Mouse (Mus musculus) mouse embryonic stem cell (cell line): ENCODE data around the gene Tspan9.

Source experiments
- in situ Hi-C, 2 experiments: fragments of 300-500 bp; cut with MboI; formaldehyde crosslinking; loops; 1 replicate in 1 of 2; 3 replicates in 1 of 2; pipeline ENCODE4 v1.14.3; 2019 to 2020; ENCODE audit warnings: low sequenced_read_pairs in 2 of 2, low pct_unique_long_range_greater_than_20kb in 1 of 2, mixed read lengths in 1 of 2; ENCODE audit not compliant: unreplicated experiment in 1 of 2

The Tspan9 gene

DNA sequence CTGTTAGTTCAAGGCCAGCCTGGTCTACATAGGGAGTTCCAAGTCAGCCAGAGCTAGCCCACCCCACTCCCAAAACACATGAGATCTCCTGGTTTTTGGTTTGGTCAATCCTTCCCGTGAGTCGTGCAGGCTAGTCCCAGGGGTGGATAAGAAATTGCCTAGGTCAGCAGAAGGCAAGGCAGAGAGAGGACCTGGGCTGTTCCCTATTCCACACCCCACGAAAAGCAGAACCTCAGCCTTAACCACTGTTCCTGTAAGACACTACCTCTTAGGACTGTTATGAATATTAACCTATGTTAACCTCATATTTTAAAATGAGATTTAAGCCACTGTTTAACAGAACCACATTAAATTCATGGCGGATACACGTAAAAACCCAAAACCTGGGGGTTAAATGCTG is 8.4 kb downstream of the Tspan9 start:
- in situ Hi-C loops = no loop called here

DNA sequence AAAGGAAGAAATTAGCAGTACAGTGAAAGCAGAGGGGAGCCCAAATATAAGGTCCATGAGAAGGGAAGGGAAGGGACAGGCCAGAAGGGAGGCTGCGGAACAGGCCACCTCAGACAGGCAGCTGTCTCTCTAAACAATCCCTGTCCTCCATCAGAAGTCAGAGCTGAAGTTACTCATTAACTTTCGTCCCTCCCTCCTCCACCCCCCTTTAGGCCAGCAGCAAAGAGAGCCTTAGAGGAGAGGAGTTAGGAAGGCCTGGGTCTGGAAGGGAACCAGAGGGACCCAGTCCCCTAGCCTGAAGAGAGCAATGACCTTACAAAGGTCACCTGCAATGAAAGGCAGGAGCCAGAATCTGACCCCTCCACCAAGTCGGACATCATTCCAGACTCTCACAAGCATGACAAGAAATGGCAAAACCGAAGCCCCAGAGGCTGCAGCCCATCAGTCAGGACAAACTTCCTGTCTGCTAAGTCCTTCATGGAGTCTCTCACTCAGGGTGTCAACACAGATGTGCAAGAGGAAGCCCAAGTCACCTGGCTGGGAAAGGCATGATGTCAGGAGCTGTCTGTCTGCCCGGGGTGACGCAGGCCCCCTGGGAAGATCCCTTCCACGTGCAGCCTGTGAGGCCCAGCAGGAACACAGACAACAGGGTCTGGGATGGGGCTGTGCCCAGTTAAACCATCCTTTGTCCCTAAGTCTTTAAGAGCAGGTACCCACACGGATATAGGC is 9.0 kb downstream of the Tspan9 start:
- in situ Hi-C loops = no loop called here

DNA sequence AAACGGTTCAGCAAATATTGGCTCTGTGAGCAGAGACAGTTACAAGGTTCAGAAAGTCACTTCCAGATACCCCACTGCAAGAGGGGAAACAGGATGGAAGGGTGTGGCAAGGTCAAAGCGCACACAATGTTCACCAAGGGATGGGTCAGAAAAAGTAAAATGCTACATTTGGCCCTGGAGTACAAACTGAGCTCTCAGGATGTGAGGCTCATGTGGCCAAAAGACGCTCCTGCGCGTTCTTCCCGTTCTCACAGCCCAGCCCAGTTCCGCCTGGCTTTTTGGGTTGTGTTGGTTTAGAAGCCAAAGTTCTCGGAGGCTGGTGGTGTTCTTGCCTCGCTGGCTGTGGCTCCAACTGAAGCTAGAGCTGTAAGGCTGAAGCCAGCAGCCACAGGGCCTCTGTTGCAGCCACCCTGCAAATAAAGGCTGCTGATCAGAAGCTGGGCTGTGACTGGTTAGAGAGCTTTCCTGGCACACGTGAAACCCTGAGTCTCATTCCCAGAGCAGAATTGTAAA is 9.7 kb downstream of the Tspan9 start:
- in situ Hi-C loops = no loop called here

DNA sequence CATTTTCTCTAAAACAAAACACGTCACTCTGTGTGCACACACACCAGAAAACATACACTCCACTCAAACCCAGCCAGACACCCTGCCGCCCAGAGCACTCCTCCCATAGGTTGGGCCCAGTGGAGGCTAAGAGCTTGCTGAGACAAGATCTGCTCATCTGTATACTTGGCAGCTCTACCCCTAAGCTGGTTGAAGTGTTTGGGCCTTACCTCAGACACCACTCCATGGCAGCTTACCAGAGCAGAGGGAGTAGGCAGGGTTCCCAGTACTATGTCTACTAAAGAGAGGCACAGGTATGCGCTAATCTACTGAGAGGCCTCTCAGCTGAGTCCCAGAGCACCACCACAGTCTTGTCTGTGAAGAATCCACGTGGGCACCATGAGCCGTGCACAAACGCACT is 10.8 kb downstream of the Tspan9 start:
- in situ Hi-C loops = no loop called here

DNA sequence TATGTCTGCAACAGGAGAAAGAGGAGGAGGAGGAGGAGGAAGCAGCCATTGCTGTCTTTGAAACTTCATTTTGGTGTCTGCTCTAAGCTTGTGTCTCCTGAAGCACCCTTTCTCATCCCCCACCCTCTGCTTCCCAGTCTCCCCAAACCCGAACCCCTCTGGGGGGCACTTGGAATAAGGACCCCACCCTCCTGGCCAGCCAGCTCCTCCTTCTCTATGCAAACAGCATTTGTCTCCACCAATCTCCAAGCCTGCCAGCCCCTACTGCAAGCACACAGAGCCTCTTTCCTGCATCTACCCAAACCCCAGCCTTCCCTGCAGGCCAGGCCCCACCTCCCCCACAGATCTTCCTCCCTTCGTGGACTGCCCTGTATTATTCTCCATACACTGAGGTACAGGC is 12.0 kb downstream of the Tspan9 start:
- in situ Hi-C loops = no loop called here

DNA sequence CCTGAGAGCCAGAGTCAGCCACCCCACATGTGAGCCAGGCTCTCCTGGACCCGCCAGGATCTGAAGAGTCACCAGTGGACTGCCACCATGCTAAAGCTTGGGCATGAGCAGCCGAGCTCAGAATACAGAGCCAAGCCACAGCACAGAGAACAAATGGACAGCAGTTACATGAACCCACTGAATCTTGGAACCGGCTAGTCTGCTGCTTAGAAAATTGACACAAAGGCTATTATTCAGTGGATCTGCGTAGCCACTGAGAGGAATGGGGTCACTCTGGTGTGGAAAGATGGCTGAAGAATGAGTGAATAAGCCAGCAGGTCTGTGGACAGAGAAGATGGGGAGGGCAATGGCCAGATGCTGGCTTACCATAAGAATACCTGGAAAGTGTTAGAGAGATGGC is 12.7 kb downstream of the Tspan9 start:
- in situ Hi-C loops = no loop called here

DNA sequence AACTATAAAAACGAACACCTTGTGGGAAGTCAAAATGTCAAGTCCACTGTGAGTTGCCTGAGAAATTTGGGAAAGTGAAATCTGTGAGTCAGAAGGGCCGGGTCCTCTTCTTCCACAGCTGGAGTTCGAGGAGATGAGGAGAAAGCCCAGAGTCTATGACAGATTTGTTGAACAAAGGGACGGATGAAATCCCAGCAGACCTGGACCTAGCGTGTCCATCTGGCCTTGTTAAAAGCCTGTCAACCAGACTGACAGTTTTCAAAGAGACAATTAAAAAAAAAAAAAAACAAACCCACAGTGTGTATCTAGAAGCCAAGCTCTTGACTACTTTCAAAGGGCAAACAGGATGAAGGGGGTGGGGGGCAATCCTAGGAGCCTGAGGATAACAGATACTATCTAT is 14.0 kb downstream of the Tspan9 start:
- in situ Hi-C loops = no loop called here

DNA sequence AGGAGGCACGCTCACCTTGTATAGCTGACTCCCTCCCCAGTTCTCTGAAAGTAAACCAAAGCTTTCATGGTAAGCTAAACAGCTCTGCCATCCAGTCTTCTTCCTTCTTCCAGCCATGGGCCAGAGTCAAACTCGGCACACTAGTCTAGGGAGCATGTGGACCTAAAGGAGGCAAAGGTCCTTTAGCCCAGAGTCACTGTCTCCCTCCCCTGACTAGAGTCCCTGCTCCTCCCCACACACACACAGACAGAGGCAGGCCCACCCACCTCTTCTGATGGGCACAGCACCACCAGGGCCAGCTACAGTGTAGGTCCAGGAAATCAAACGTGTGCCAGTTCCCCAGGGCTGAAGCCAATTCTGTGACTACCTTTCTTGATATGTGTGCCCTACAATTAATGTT is 16.1 kb downstream of the Tspan9 start:
- in situ Hi-C loops = no loop called here

DNA sequence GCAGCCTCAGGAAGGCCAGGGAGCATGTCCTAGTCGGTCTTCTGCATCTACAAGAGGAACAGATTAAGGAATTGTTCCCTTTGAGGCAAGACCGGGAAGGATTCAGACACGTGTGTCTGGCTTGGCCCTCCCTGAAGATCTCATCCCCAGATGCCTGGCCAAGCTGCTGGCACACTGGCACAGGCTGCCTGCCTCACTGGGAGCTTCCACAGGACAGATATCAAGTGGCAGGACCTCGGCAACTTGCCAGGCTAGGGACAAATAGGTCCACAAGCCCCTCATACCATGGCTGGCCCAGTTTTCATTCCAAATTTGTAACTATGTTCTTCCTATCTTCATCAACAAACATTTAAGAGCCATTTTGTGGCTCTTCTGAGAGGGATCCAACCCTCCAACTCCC is 16.5 kb downstream of the Tspan9 start:
- in situ Hi-C loops = no loop called here

DNA sequence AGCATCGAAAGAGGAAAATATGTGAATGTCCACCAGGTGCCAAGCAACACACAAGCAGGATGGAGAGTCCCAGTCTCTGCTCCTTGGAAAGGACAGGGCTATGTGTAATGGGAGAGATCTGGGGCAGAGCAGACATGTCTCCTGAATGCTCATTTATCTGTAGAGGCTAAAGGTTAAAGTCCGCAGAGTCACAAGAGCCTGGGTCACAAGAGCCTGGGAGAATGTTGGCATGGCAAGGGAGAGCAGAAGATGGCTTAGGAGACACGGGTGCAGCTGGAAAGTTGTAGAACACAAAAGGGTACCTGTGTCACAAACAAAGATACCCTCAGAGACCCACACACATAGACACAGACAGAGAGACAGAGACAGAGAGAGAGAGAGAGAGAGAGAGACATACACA is 17.9 kb downstream of the Tspan9 start:
- in situ Hi-C loops = no loop called here

DNA sequence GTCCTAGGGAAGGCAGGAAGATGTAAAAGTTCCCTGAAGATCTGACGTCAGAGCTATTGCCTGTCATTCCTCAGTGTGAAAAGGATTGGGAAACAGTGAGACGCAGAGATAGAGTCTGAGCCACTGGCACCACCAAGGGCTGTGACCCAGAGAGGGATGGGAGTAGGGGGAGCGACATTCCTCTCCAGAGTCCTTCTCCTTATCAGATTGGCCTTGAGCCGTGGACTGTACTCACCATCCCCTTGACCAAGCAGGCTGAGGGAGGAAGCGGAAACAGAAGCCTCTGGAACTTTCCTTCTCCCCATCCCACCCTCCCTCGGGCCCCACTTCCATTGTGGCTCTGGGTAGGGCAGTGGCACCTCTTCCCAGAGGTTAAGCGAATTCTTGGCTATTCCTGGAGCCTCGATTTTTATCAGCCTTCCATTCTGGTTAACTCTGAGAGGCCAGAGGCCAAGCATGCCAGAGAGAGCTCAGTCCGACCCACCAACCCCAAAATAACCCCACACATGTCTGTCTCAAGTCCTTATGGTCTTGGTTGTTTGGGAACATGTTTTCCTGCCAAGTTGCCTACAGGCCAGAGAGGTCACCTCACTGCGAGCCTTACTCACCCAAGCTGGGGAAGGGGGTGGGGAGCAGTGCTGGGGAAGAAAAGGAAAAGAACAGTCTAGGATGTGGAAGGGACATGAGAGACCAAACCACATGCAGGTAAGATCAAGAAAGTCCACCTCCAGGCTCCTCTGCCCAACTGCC is 19.0 kb downstream of the Tspan9 start:
- in situ Hi-C loops = no loop called here

DNA sequence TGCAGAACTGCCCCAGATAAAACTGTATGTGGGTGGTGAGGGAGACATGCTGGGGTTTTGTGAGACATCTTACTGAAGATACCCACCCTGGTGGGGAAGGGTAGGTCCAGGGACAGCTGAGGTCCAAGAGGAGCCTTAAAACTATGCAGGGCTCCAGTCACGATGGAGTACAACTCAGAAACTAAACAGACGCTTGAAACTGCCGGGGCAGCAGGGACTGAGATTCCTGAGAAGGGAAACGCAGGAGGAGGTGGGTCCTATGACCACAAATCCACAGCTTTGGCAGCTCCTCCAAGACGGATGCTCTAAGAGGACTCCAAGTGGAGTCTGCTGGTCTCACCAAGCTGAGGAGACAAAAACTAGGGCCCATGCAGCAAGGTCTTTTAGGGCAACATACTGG is 21.3 kb downstream of the Tspan9 start:
- in situ Hi-C loops = no loop called here

DNA sequence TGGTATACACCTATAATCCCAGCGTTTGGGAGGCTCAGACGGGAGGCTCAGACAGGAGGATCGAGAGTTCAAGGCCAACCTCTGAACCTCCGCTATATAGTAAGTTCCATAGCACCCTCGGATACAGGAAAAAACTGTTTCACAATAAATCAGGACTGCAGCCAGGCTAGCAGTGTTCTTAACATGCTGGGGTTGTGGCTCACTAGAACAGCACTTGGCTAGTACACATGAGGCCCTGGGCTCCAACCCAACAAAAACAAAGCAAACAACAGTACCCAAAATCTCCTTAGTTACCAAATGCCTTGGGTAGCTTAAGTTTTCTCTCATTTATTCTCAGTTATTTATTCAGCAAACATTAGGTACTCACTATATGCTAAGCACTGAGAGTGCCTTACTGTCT is 21.7 kb downstream of the Tspan9 start:
- in situ Hi-C loops = no loop called here

DNA sequence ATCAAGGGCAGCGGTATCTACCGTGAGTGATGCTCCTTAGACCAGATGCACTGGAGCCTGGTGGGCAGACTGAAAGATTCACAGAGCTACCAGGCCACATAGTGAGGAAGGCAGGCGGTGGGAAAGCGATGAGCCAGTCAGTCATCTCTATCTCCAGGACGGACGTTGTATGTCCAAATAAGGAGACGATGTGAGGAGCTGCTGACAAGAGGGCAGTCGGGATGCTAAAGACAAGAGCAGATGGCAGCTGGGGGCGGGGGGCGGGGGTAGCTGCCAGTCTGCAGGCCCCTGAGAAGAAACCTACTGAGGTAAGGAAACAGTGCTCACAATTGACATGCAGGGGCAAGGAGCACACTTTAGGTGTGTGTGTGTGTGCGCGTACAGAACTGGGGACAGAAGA is 22.6 kb downstream of the Tspan9 start:
- in situ Hi-C loops = no loop called here

DNA sequence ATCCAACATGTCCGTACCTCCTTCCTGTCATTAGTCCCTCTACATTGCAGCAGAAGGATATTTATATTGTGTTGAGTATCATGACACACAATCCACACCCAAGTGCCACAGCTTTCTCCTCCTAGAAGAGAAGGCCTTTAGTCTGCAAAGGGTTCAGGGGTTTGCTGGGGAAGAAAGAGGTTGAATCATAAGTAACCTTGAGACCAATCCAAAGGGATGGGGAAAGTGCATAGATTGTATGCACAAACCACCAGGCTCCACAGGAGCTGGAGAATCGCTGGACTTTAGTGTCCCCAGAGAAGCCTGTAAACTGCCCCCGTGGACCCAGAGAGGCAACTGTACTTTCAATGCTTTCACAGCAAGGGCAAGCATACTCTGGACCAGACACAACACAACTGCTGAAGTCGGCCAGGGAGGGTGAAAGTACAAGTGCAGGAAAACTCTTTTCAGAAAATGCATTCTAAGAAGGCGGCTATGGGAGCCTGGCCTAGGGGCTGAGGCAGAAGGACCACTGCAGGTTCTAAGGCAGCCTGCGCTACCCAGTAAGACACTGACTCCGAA is 24.6 kb downstream of the Tspan9 start:
- in situ Hi-C loops = no loop called here

DNA sequence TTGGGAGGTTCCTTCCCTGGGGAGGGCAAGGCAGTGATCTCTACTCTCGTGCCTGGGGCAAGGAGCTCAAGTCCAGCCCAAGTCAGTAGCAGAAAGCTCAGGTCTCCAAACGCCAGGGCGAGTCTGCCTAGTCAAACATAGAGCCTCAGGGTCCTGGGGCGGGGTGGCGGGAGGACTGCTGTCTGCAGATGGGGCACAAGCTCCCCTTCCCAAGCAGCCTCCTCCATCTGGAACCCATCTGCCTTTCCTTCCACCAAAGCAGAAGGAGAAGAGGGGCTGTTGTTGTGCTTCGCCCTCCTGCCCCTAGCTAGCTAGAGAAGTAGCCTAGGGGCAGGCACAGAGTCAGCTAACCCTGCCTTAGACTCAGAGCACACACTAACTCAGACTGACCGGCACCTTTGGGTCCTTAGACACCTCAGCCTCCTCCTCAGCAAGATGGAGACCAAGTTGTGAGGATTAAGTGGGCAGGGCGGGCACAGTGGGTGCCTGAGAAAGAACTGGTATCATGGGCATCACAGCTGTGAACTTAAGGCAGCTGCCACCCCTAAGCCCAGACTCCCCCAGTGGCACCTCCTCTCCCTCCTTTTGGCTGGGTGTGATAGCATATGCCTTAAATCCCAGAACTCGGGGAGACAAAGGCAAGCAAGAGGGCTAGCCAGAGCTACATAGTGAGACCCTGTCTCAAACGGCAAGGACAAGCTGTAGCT is 26.4 kb downstream of the Tspan9 start:
- in situ Hi-C loops = no loop called here

DNA sequence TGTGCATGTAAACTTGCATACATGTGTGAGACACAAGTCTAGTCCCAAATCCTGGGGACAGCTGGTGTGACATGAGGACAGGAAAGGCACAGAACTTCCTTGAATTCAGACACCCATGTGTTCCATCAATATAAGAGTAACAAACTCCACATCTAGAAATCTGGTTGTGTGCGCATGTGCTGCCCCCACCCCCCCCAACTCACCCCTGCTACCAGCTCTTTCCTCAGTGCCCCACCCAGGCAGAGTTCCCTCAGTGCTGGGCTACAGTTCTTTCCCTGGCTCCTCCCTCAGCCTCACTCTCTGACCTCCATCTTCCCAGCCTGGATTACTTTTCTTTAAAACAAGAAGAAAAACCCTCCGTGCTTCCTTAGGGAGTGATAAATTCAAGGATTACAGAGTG is 27.1 kb downstream of the Tspan9 start:
- in situ Hi-C loops = no loop called here

DNA sequence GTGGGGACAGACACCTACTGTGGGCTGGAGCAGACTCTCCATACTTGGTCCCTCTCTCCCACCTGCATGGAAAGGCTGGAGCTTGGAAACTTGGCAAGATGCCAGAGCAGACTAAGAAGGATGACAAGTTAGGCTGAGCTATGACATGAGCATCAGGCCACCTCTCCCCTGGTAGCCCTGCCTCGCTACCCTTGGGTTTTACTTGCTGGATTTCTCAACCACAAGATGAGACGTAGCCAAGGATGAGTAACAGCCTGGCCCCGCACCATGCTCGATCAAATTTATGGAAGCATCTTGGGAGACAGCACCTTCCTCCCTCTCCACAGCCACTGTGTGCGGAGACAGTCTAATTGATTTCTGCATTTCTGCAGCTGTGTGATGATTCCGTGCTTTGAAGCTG is 28.3 kb downstream of the Tspan9 start:
- in situ Hi-C loops = no loop called here

DNA sequence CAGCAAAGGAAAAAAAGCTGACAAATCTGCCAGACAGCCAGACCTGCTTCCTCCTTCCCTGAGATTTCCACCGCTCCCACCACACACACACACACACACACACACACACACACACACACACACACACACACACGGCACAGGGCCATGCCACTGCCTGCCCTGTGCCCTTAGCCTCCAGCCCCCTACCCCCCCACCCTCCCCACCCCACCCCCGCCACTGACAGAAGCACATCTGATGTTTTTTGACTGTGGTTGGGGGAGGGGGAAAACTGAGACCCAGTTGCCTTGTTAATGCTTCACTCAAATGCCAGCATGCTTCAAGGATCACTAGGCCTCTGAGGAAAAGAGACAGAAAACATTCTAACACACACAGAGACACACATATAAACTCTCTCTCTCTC is 30.8 kb downstream of the Tspan9 start:
- in situ Hi-C loops = no loop called here
